Mouse (Mus musculus) liver, postnatal 0 days (tissue): Measurements from ENCODE around the gene Lrch4. TPM values are rescaled to one million over a fixed set of nuclear protein-coding genes. Genes with fewer than 3 reads are reported as not detected.
A peak's percentile ranks its signal among the peaks of the same experiment; 100 is the strongest.
"Not testable (repeated sequence)": the region's sequence is repeated elsewhere in the genome, so short reads cannot be mapped to it uniquely, and the experiment has no call there.

Experiments used
- ATAC-seq: fragments of 200-750 bp; cut with Nextera tagmentation; 2 replicates; pipeline ENCODE4 v1.8.0; 2017; ENCODE audit warnings: mild to moderate bottlenecking, moderate library complexity
- DNase-seq: peaks from one replicate; pipeline ENCODE4 v3.0.0-alpha.2; 2016
- H3K27ac ChIP-seq: fragments of 300-500 bp; sonication (generic); 2 replicates; pipeline ENCODE4 v1.5.1; 2014; ENCODE audit warnings: antibody characterized with exemption, moderate library complexity, mild to moderate bottlenecking, low read depth
- H3K27me3 ChIP-seq: fragments of 300-500 bp; sonication (generic); 2 replicates; pipeline ENCODE4 v1.6.1; 2014; ENCODE audit warnings: low read length, control low read depth, mixed read lengths; ENCODE audit not compliant: insufficient read depth
- H3K36me3 ChIP-seq: fragments of 300-500 bp; sonication (generic); replicated peaks from 2 replicates; pipeline ENCODE4 v1.6.1; 2014; ENCODE audit warnings: mild to moderate bottlenecking, control low read depth, low read length, moderate library complexity, mixed read lengths; ENCODE audit not compliant: insufficient read depth
- H3K4me1 ChIP-seq: fragments of 300-500 bp; sonication (generic); 2 replicates; pipeline ENCODE4 v1.6.1; 2014; ENCODE audit warnings: antibody characterized with exemption, mild to moderate bottlenecking, control low read depth; ENCODE audit not compliant: insufficient read depth
- H3K4me2 ChIP-seq: fragments of 300-500 bp; sonication (generic); 2 replicates; pipeline ENCODE4 v1.6.1; 2014; ENCODE audit warnings: low read depth, mild to moderate bottlenecking, low read length, moderate library complexity, mixed read lengths
- H3K4me3 ChIP-seq: fragments of 300-500 bp; sonication (generic); 2 replicates; pipeline ENCODE4 v1.5.1; 2014; ENCODE audit warnings: low read depth, low read length
- H3K9ac ChIP-seq: fragments of 300-500 bp; sonication (generic); replicated peaks from 2 replicates; pipeline ENCODE4 v1.6.1; 2014; ENCODE audit warnings: mild to moderate bottlenecking, moderate library complexity
- H3K9me3 ChIP-seq: fragments of 300-500 bp; sonication (generic); 2 replicates; pipeline ENCODE4 v1.6.1; 2016; ENCODE audit warnings: mild to moderate bottlenecking, control low read depth, low read length, mixed read lengths
- CTCF ChIP-seq: sonication (generic); IDR thresholded peaks from 2 replicates; pipeline ENCODE4 v1.5.1; 2016; ENCODE audit warnings: antibody characterized with exemption, low read depth
- EP300 ChIP-seq: IDR thresholded peaks from 2 replicates; pipeline ENCODE4 v1.6.1; 2016; ENCODE audit warnings: antibody characterized with exemption, low read depth, mild to moderate bottlenecking
- WGBS: fragments of 180-500 bp; shearing (Covaris S2); extraction: QIAGEN DNeasy Blood & Tissue Kit; methylation state at CpG from one replicate; pipeline ENCODE4 v1.1.7; 2014; ENCODE audit not compliant: insufficient replicate concordance; 5-methylcytosine and 5-hydroxymethylcytosine counted together
- polyA plus RNA-seq: library from polyadenylated mRNA; unstranded; fragments of >200 nt; fragmentation: Nextera tagmentation; extraction: Ambion mirVana; gene quantifications from 2 replicates; pipeline ENCODE4 v1.2.1, GENCODE M21; 2015

The Lrch4 gene
- polyA plus RNA-seq, 1 experiment from 2014 or later: 24.3 TPM

GRCm38 (mm10) chr5:137610548-137611244 is 18.2 kb upstream of the Lrch4 start:
- 36% methylated on average over 12 of the region's 12 CpGs for WGBS
- H3K9ac ChIP-seq: peak overlapping the region; percentile 18; the same call in 1 of the 2 replicates
- TF ChIP-seq EP300 (no peak), CTCF (no peak)
- peaks cover 20% of the 10 kb centered on the region for H3K4me1 ChIP-seq
- no peaks in the 10 kb centered on the region for H3K9me3 ChIP-seq
- H3K4me2 ChIP-seq: peak overlapping the region; percentile 45
- H3K27me3 ChIP-seq: no peaks in the 10 kb centered on the region
- DNase-seq: peak; percentile 43
- no peak overlapping the region for H3K4me3 ChIP-seq
- peak overlapping the region; percentile 48; the same call in 1 of the 2 replicates for H3K27ac ChIP-seq
- no peaks in the 10 kb centered on the region for H3K36me3 ChIP-seq
- peak; percentile 26 for ATAC-seq

DNA sequence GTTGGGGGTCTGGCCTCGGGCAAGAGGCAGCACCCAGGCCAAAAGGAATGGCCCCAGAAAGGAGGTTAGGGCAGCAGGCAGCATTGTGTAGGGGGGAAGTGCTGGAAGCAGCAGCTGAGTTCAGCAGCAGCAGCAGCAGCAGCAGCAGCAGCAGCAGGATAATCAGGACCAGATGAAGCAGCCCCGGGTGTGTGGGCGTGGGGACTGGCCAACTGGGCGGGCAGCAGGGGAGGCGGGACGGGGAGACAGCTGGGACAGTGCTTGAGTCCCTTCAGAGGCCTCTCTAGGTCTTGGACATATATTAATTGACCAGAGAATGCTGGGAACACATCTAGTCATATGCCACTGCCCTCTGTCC is 17.7 kb upstream of the Lrch4 start:
- TF ChIP-seq CTCF: no peak
- Histone ChIP-seq H3K36me3 (no peaks in the 10 kb centered on the region), H3K4me3 (no peak overlapping the region), H3K4me2 (peak overlapping the region; percentile 45), H3K4me1 (peaks cover 20% of the 10 kb centered on the region), H3K9me3 (no peaks in the 10 kb centered on the region), H3K9ac (peak overlapping the region; percentile 18), H3K27me3 (no peaks in the 10 kb centered on the region), H3K27ac (peak overlapping the region; percentile 48; the same call in 1 of the 2 replicates)
- DNase-seq (peak; percentile 44), ATAC-seq (0 out of 2 replicates have a peak, but pooled peaks have one; percentile 37)
- 31% methylated on average over 6 of the region's 6 CpGs for WGBS

DNA sequence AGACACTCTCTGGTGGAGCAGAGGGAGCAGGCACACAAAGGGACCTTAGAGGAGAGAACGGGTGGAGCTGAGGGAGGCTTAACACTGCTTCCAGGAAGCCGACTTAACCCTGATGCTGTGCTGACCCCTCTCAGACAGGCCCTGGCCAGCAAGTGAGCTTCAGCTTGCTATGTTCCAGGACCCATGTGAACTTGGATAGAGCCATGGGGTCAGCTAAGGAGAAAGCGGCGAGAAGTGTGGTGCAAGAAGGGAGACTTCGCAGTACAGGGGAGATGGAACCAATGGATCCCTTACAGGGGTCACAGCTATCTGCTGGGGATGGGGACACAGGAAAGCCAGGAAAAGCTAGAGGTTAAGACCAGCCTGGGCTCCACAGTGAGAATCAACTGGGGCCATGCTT is 15.8 kb upstream of the Lrch4 start:
- Histone ChIP-seq H3K36me3 (no peaks in the 10 kb centered on the region), H3K4me1 (peaks cover 20% of the 10 kb centered on the region), H3K27ac (no peak overlapping the region), H3K9ac (no peak overlapping the region), H3K27me3 (no peaks in the 10 kb centered on the region), H3K4me2 (no peak overlapping the region), H3K9me3 (no peaks in the 10 kb centered on the region), H3K4me3 (no peak overlapping the region)
- 78% methylated on average over 5 of the region's 5 CpGs for WGBS
- DNase-seq (no peak), ATAC-seq (no peak)
- no peak for TF ChIP-seq EP300
- no peak for TF ChIP-seq CTCF

DNA sequence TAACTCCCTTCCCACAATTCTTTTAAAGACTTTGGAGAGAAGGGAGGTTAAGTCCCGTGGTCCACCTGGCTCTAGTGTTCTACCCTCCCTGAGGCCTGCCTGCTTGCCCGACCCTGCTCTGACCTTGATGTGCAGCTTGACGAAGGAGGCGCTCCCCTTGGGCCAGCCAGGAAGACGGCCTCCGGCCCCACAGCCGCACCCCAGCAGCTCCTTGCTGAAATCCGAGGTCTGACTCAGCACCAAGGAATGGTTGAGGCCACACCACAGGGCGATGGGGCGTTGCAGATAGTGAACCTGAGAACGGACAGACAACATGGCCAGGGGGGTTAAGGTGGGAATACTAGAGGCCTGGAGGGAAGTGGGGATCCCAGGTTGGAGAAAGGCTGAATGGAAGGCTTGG is 15.4 kb upstream of the Lrch4 start, which contains the start of gene Pcolce:
Gene Pcolce, minus strand, starts transcription at position 235 of the 400 bp plus-strand sequence.
- Histone ChIP-seq H3K27ac (no peak within 1 kb of the TSS), H3K4me3 (no peak within 1 kb of the TSS), H3K4me2 (no peak within 1 kb of the TSS), H3K36me3 (no peaks in the 10 kb centered on the region), H3K9ac (no peak within 1 kb of the TSS), H3K27me3 (no peaks in the 10 kb centered on the region), H3K4me1 (peaks cover 20% of the 10 kb centered on the region), H3K9me3 (no peaks in the 10 kb centered on the region)
- DNase-seq (no peak), ATAC-seq (no peak)
- WGBS: 63% methylated on average over 11 of the region's 11 CpGs
- TF ChIP-seq CTCF (no peak), EP300 (no peak)

DNA sequence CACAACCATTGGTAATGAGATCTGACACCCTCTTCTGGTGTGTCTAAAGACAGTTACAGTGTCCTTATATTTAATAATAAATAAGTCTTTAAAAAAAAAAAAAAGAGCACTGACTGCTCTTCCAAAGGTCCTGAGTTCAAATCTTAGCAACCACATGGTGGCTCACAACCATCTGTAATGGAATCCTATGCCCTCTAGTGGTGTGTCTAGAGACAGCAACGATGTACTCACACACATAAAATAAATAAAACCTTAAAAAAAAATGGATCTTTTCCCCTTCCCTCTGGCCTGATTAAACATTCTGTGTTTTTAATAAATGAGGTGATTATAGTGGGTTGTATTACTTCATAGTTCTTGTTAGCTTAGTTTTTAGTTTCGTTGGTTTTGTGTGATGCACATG is 14.0 kb upstream of the Lrch4 start:
- WGBS: 82% methylated on average over 2 of the region's 2 CpGs
- TF ChIP-seq CTCF: 0 out of 2 replicates have a peak, but pooled peaks have one; percentile 8
- not testable (repeated sequence) for DNase-seq, H3K9ac ChIP-seq, H3K27ac ChIP-seq, H3K4me3 ChIP-seq, H3K27me3 ChIP-seq, H3K9me3 ChIP-seq, ATAC-seq, H3K36me3 ChIP-seq, H3K4me2 ChIP-seq
- H3K4me1 ChIP-seq: peaks cover 16% of the 10 kb centered on the region

DNA sequence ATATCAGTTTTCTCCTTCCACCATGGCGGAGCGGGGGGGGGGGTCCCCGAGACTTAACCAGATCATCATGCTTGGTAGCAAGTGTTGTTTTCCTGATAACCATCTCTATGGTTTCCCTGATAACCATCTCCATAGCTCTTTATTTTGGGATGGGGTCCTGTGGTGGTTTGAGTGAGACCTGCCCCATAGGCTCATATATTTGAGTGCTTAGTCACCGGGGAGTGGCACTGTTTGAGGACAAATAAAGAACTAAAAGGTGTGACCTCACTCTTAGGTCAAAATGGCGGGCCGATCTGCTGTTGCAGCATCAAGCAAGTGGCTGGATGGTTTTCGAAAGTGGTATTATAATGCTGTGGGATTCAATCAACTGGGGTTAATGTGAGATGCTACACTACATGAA is 13.6 kb upstream of the Lrch4 start:
- TF ChIP-seq EP300 (no peak), CTCF (no peak)
- H3K36me3 ChIP-seq: no peaks in the 10 kb centered on the region
- H3K27me3 ChIP-seq: no peaks in the 10 kb centered on the region
- H3K4me2 ChIP-seq: no peak overlapping the region
- DNase-seq (no peak), ATAC-seq (peak; percentile 30; the same call in 1 of the 2 replicates)
- WGBS: 72% methylated on average over 7 of the region's 7 CpGs
- peaks cover 16% of the 10 kb centered on the region for H3K4me1 ChIP-seq
- no peak overlapping the region for H3K4me3 ChIP-seq
- H3K9ac ChIP-seq: no peak overlapping the region
- H3K9me3 ChIP-seq: no peaks in the 10 kb centered on the region
- no peak overlapping the region for H3K27ac ChIP-seq
